Mouse (Mus musculus) lung, postnatal 0 days (tissue): ENCODE measurements at regions not wholly inside any gene's neighbourhood (a gene's known extent, or its start where the extent isn't known, plus 50 kb on each side); places are given as distances from the start of the nearest gene placed in this dataset.

Experiments
- CTCF ChIP-seq: IDR thresholded peaks from 2 replicates; pipeline ENCODE4 v1.5.1; 2016; ENCODE audit warnings: antibody characterized with exemption, mild to moderate bottlenecking
- EP300 ChIP-seq: IDR thresholded peaks from 2 replicates; pipeline ENCODE4 v1.6.1; 2016; ENCODE audit warnings: antibody characterized with exemption, mild to moderate bottlenecking, control low read depth

DNA sequence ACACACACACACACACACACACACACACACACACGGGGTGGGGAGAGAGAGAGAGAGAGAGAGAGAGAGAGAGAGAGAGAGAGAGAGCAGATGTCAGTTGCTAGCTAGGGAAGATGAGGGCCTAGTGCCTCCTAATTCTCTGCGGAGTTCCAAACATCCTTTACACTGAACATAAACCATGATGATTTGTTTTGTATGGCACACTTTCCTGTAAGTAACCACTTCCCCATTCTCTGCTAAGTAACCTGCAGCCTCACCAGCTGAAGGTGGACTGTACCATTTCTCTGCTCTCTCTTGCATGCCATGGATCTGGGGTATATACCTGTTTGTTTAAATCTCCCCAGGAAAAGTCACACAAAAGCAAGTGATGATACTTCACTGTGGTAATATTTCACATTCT, 374.0 kb upstream of the Rarb start:
- TF ChIP-seq CTCF (no peak), EP300 (no peak)
